Mouse (Mus musculus): ENCODE measurements around the gene C2cd4a.

C2cd4a gene

GRCm38 (mm10) chr9:67786311-67786710 is 45.8 kb downstream of the C2cd4a start:
- no peak for DNase-seq

GRCm38 (mm10) chr9:67783925-67784324 is 48.2 kb downstream of the C2cd4a start:
- DNase-seq, result no peak

GRCm38 (mm10) chr9:67783464-67783863 is 48.7 kb downstream of the C2cd4a start:
- no peak for DNase-seq

GRCm38 (mm10) chr9:67782786-67783185 is 49.3 kb downstream of the C2cd4a start:
- no peak for DNase-seq
